Mouse (Mus musculus): ENCODE results near the gene Lims1. TPM values are rescaled to one million over a fixed set of nuclear protein-coding genes. Genes with fewer than 3 reads are reported as not detected.

The Lims1 gene
- polyA plus RNA-seq, 1 experiment from 2014 or later, result 178 TPM

GRCm38 (mm10) chr10:58379699-58380098 lies 56.4 kb downstream of the Lims1 start:
- Histone ChIP-seq H3K9me3 (ENCODE audit: control insufficient read depth, low read depth, low read length) (no peaks in the 10 kb centered on the region), H3K36me3 (ENCODE audit: control insufficient read depth, insufficient read depth, low read length) (no peaks in the 10 kb centered on the region), H3K4me2 (replicated peaks; ENCODE audit: low read depth, low read length) (no peak overlapping the region), H3K4me3 (ENCODE audit: low read depth, low read length) (no peak overlapping the region), H3K27me3 (ENCODE audit: control insufficient read depth, insufficient read depth, low read length) (no peaks in the 10 kb centered on the region), H3K27ac (ENCODE audit: low read length) (no peak overlapping the region), H3K9ac (replicated peaks; ENCODE audit: low read depth, low read length) (no peak overlapping the region), H3K4me1 (ENCODE audit: control insufficient read depth, insufficient read depth, low read length) (peaks cover 16% of the 10 kb centered on the region; the same call in 1 of the 2 replicates)
- 94% methylated on average over 1 of the region's 1 CpGs for WGBS
- no peak for ATAC-seq (ENCODE audit: insufficient number of reproducible peaks, insufficient read depth, low FRiP score, low read depth)

- no peak overlapping the region for H3K4me2 ChIP-seq (replicated peaks; ENCODE audit: low read depth, low read length)
- H3K9ac ChIP-seq (replicated peaks; ENCODE audit: low read depth, low read length), result no peak overlapping the region
- ATAC-seq (ENCODE audit: insufficient number of reproducible peaks, insufficient read depth, low FRiP score, low read depth), result no peak
- peaks cover 16% of the 10 kb centered on the region; the same call in 1 of the 2 replicates for H3K4me1 ChIP-seq (ENCODE audit: control insufficient read depth, insufficient read depth, low read length)
- no peaks in the 10 kb centered on the region for H3K36me3 ChIP-seq (ENCODE audit: control insufficient read depth, insufficient read depth, low read length)
- peak overlapping the region; percentile 89 for H3K27ac ChIP-seq (ENCODE audit: low read length)
- WGBS, result 79% methylated on average over 1 of the region's 1 CpGs
- no peak overlapping the region for H3K4me3 ChIP-seq (ENCODE audit: low read depth, low read length)
- H3K9me3 ChIP-seq (ENCODE audit: control insufficient read depth, low read depth, low read length), result no peaks in the 10 kb centered on the region
- H3K27me3 ChIP-seq (ENCODE audit: control insufficient read depth, insufficient read depth, low read length), result no peaks in the 10 kb centered on the region
These were observed 58.6 kb downstream of the Lims1 start for GRCm38 (mm10) chr10:58381904-58382303.

- ATAC-seq (ENCODE audit: insufficient number of reproducible peaks, insufficient read depth, low FRiP score, low read depth), result peak; percentile 68; the same call in 1 of the 2 replicates
- H3K36me3 ChIP-seq (ENCODE audit: control insufficient read depth, insufficient read depth, low read length), result no peaks in the 10 kb centered on the region
- no peaks in the 10 kb centered on the region for H3K27me3 ChIP-seq (ENCODE audit: control insufficient read depth, insufficient read depth, low read length)
- 25% methylated on average over 3 of the region's 3 CpGs for WGBS
- no peaks in the 10 kb centered on the region for H3K9me3 ChIP-seq (ENCODE audit: control insufficient read depth, low read depth, low read length)
- peak overlapping the region; percentile 89 for H3K27ac ChIP-seq (ENCODE audit: low read length)
- no peak overlapping the region for H3K4me2 ChIP-seq (replicated peaks; ENCODE audit: low read depth, low read length)
- H3K4me3 ChIP-seq (ENCODE audit: low read depth, low read length), result no peak overlapping the region
- H3K9ac ChIP-seq (replicated peaks; ENCODE audit: low read depth, low read length), result no peak overlapping the region
- peaks cover 16% of the 10 kb centered on the region; the same call in 1 of the 2 replicates for H3K4me1 ChIP-seq (ENCODE audit: control insufficient read depth, insufficient read depth, low read length)
These were observed 59.4 kb downstream of the Lims1 start for GRCm38 (mm10) chr10:58382621-58383101.

- H3K9ac ChIP-seq (replicated peaks; ENCODE audit: low read depth, low read length), result no peak overlapping the region
- H3K9me3 ChIP-seq (ENCODE audit: control insufficient read depth, low read depth, low read length), result no peaks in the 10 kb centered on the region
- peak; percentile 71; the same call in 1 of the 2 replicates for ATAC-seq (ENCODE audit: insufficient number of reproducible peaks, insufficient read depth, low FRiP score, low read depth)
- no peak overlapping the region for H3K4me3 ChIP-seq (ENCODE audit: low read depth, low read length)
- H3K27ac ChIP-seq (ENCODE audit: low read length), result peak overlapping the region; percentile 89
- H3K36me3 ChIP-seq (ENCODE audit: control insufficient read depth, insufficient read depth, low read length), result no peaks in the 10 kb centered on the region
- H3K27me3 ChIP-seq (ENCODE audit: control insufficient read depth, insufficient read depth, low read length), result no peaks in the 10 kb centered on the region
- 16% methylated on average over 3 of the region's 3 CpGs for WGBS
- no peak overlapping the region for H3K4me2 ChIP-seq (replicated peaks; ENCODE audit: low read depth, low read length)
- peaks cover 16% of the 10 kb centered on the region; the same call in 1 of the 2 replicates for H3K4me1 ChIP-seq (ENCODE audit: control insufficient read depth, insufficient read depth, low read length)
These were observed 60.0 kb downstream of the Lims1 start for GRCm38 (mm10) chr10:58383282-58383681.

GRCm38 (mm10) chr10:58383761-58384160 lies 60.5 kb downstream of the Lims1 start:
- Histone ChIP-seq H3K4me3 (ENCODE audit: low read depth, low read length) (no peak overlapping the region), H3K4me1 (ENCODE audit: control insufficient read depth, insufficient read depth, low read length) (peaks cover 16% of the 10 kb centered on the region; the same call in 1 of the 2 replicates), H3K27ac (ENCODE audit: low read length) (peak overlapping the region; percentile 77), H3K9ac (replicated peaks; ENCODE audit: low read depth, low read length) (no peak overlapping the region), H3K27me3 (ENCODE audit: control insufficient read depth, insufficient read depth, low read length) (no peaks in the 10 kb centered on the region), H3K36me3 (ENCODE audit: control insufficient read depth, insufficient read depth, low read length) (no peaks in the 10 kb centered on the region), H3K9me3 (ENCODE audit: control insufficient read depth, low read depth, low read length) (no peaks in the 10 kb centered on the region), H3K4me2 (replicated peaks; ENCODE audit: low read depth, low read length) (no peak overlapping the region)
- WGBS, result 54% methylated on average over 2 of the region's 2 CpGs
- no peak for ATAC-seq (ENCODE audit: insufficient number of reproducible peaks, insufficient read depth, low FRiP score, low read depth)

- 86% methylated on average over 5 of the region's 5 CpGs for WGBS
- H3K9me3 ChIP-seq (ENCODE audit: control insufficient read depth, low read depth, low read length), result no peaks in the 10 kb centered on the region
- H3K4me1 ChIP-seq (ENCODE audit: control insufficient read depth, insufficient read depth, low read length), result peaks cover 16% of the 10 kb centered on the region; the same call in 1 of the 2 replicates
- H3K27ac ChIP-seq (ENCODE audit: low read length), result no peak overlapping the region
- H3K4me3 ChIP-seq (ENCODE audit: low read depth, low read length), result no peak overlapping the region
- H3K9ac ChIP-seq (replicated peaks; ENCODE audit: low read depth, low read length), result no peak overlapping the region
- no peak for ATAC-seq (ENCODE audit: insufficient number of reproducible peaks, insufficient read depth, low FRiP score, low read depth)
- H3K4me2 ChIP-seq (replicated peaks; ENCODE audit: low read depth, low read length), result no peak overlapping the region
- no peaks in the 10 kb centered on the region for H3K36me3 ChIP-seq (ENCODE audit: control insufficient read depth, insufficient read depth, low read length)
- no peaks in the 10 kb centered on the region for H3K27me3 ChIP-seq (ENCODE audit: control insufficient read depth, insufficient read depth, low read length)
These were observed 62.4 kb downstream of the Lims1 start for GRCm38 (mm10) chr10:58385629-58386028.

- H3K36me3 ChIP-seq (ENCODE audit: control insufficient read depth, insufficient read depth, low read length), result no peaks in the 10 kb centered on the region
- no peak overlapping the region for H3K9ac ChIP-seq (replicated peaks; ENCODE audit: low read depth, low read length)
- no peak overlapping the region for H3K27ac ChIP-seq (ENCODE audit: low read length)
- WGBS, result 73% methylated on average over 3 of the region's 3 CpGs
- H3K4me3 ChIP-seq (ENCODE audit: low read depth, low read length), result no peak overlapping the region
- no peaks in the 10 kb centered on the region for H3K27me3 ChIP-seq (ENCODE audit: control insufficient read depth, insufficient read depth, low read length)
- ATAC-seq (ENCODE audit: insufficient number of reproducible peaks, insufficient read depth, low FRiP score, low read depth), result no peak
- H3K4me2 ChIP-seq (replicated peaks; ENCODE audit: low read depth, low read length), result no peak overlapping the region
- H3K9me3 ChIP-seq (ENCODE audit: control insufficient read depth, low read depth, low read length), result no peaks in the 10 kb centered on the region
- H3K4me1 ChIP-seq (ENCODE audit: control insufficient read depth, insufficient read depth, low read length), result peaks cover 14% of the 10 kb centered on the region; the same call in 1 of the 2 replicates
These were observed 63.7 kb downstream of the Lims1 start for GRCm38 (mm10) chr10:58386997-58387396.

- no peak for ATAC-seq (ENCODE audit: insufficient number of reproducible peaks, insufficient read depth, low FRiP score, low read depth)
These were observed 65.4 kb downstream of the Lims1 start for GRCm38 (mm10) chr10:58388648-58389047.

GRCm38 (mm10) chr10:58389151-58389550 lies 65.9 kb downstream of the Lims1 start:
- WGBS, result 70% methylated on average over 3 of the region's 3 CpGs
- ATAC-seq (ENCODE audit: insufficient number of reproducible peaks, insufficient read depth, low FRiP score, low read depth), result no peak

More at GRCm38 (mm10) chr10:58388648-58389047, 65.4 kb downstream of the Lims1 start:
- H3K9me3 ChIP-seq (ENCODE audit: control insufficient read depth, low read depth, low read length), result no peaks in the 10 kb centered on the region
- H3K4me3 ChIP-seq (ENCODE audit: low read depth, low read length), result no peak overlapping the region
- H3K27ac ChIP-seq (ENCODE audit: low read length), result no peak overlapping the region
- no peak overlapping the region for H3K9ac ChIP-seq (replicated peaks; ENCODE audit: low read depth, low read length)
- WGBS, result 86% methylated on average over 3 of the region's 3 CpGs
- peaks cover 7% of the 10 kb centered on the region; the same call in 1 of the 2 replicates for H3K4me1 ChIP-seq (ENCODE audit: control insufficient read depth, insufficient read depth, low read length)
- H3K4me2 ChIP-seq (replicated peaks; ENCODE audit: low read depth, low read length), result no peak overlapping the region
- H3K36me3 ChIP-seq (ENCODE audit: control insufficient read depth, insufficient read depth, low read length), result no peaks in the 10 kb centered on the region
- H3K27me3 ChIP-seq (ENCODE audit: control insufficient read depth, insufficient read depth, low read length), result no peaks in the 10 kb centered on the region

More at GRCm38 (mm10) chr10:58389151-58389550, 65.9 kb downstream of the Lims1 start:
- H3K36me3 ChIP-seq (ENCODE audit: control insufficient read depth, insufficient read depth, low read length), result no peaks in the 10 kb centered on the region
- H3K9me3 ChIP-seq (ENCODE audit: control insufficient read depth, low read depth, low read length), result no peaks in the 10 kb centered on the region
- no peaks in the 10 kb centered on the region for H3K27me3 ChIP-seq (ENCODE audit: control insufficient read depth, insufficient read depth, low read length)
- no peak overlapping the region for H3K4me3 ChIP-seq (ENCODE audit: low read depth, low read length)
- H3K4me2 ChIP-seq (replicated peaks; ENCODE audit: low read depth, low read length), result no peak overlapping the region
- H3K4me1 ChIP-seq (ENCODE audit: control insufficient read depth, insufficient read depth, low read length), result 0 out of 2 replicates have a peak, but pooled peaks cover 3% of the 10 kb centered on the region
- no peak overlapping the region for H3K27ac ChIP-seq (ENCODE audit: low read length)
- no peak overlapping the region for H3K9ac ChIP-seq (replicated peaks; ENCODE audit: low read depth, low read length)

All from stomach, embryonic 14.5 days (tissue).